Mouse (Mus musculus): ENCODE data around the gene Snapc5. TPM values are rescaled to one million over a fixed set of nuclear protein-coding genes. Genes with fewer than 3 reads are reported as not detected.

The Snapc5 gene
- total RNA-seq, 2 experiments from 2014 or later, result 19.3 to 24.4 TPM

DNA sequence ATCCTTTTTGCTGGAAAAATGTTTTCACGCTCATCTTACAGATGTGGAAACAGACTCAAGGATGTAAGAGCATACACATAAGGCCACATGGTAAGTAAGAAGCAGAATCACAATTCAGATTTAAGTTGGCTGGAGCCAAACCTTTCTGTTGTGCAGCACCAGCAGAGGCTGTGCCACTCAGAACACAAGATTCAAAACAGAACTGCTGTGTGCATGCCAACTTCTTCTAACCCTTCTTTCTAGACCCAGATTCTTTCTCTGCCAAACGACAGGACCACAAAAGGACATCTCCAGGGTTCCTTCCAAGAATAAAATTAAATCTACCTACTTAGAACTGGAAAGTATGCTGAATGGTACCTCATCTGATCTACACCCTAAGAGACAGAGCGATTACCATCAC, 52.6 kb downstream of the Snapc5 start:
- intact Hi-C loops (cut with DNase I), result no loop called here
- DNase-seq, result no peak
- TF ChIP-seq CTCF (IDR thresholded peaks at IDR 0.05), result no peak
- H3K27ac ChIP-seq, result peak overlapping the region; percentile 69
- H3K4me3 ChIP-seq, result no peak overlapping the region

DNA sequence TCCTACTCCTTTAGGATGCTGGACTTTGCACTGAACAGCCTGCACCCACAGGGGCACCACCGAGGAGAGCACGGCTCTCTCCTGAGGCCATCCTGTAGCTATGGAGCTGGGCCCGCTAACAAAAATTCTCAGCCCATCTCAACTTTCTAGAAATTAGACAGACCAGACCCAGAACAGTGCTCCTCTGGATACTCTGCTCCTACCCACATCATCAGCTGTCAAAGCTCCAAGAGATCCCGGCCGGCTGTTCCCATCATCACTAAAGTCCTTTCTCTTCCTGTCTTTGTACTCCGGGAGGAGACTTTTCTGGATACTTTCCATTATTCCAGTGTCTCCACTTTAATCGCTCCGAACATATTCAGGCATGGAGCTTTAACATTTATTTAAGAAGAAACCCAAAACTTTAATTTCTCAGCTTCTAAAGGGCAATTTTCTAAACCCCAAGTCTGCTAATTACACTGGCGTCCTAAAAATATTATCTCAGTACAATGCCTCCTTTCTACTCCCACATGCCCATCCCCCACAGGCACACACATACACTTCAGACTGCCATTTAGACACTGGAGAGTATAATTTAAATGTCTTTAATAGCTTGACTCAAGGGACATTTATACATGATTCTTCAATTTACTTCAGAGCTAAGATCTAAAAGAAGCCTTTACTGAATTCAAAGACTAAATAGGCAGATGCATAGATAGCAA, 53.3 kb downstream of the Snapc5 start:
- Histone ChIP-seq H3K27ac (peak overlapping the region; percentile 69), H3K4me3 (peak overlapping the region; percentile 25)
- peak; percentile 37 for DNase-seq
- intact Hi-C loops (cut with DNase I), result no loop called here
- no peak for TF ChIP-seq CTCF (IDR thresholded peaks at IDR 0.05)

Small RNAs within 50 kb of the gene (microRNA-seq; reads per million reads assigned to microRNA genes)
- not detected for gene Gm24106

Other genes starting within 250 kb of the Snapc5 start
- 1 to 10 TPM; 2.2 to 5.7 TPM for gene Smad6, start 157.2 kb upstream of the Snapc5 start, total RNA-seq (2021)
- gene Lctl, start 62.1 kb upstream of the Snapc5 start, total RNA-seq (2021), result under 1 TPM in 1 of 2 experiments, not detected in 1; 0.28 TPM
- gene Zwilch, start 6.2 kb upstream of the Snapc5 start, total RNA-seq (2021), result under 1 TPM; 0.41 to 0.42 TPM
- gene Rpl4, start 5.9 kb upstream of the Snapc5 start, total RNA-seq (2021), result 100 to 1,000 TPM; 601 to 627 TPM
- gene Uchl4, start 55.9 kb downstream of the Snapc5 start, total RNA-seq (2021), result 1 to 10 TPM; 1.3 to 1.9 TPM
- 10 to 100 TPM; 52.8 to 55.7 TPM for gene Map2k1, start 74.4 kb downstream of the Snapc5 start, total RNA-seq (2021)
- gene Tipin, start 102.3 kb downstream of the Snapc5 start, total RNA-seq (2021), result 10 to 100 TPM in 1 of 2 experiments, 1 to 10 TPM in 1; 7.9 to 10.3 TPM
- 10 to 100 TPM; 21.0 to 26.9 TPM for gene Dis3l, start 162.0 kb downstream of the Snapc5 start, total RNA-seq (2021)
- under 1 TPM; 0.25 to 0.46 TPM for gene Megf11, start 206.4 kb downstream of the Snapc5 start, total RNA-seq (2021)

Measured in gastrocnemius, adult 2 months (tissue).